Mouse (Mus musculus) forebrain, embryonic 13.5 days (tissue): Measurements from ENCODE around the gene Abhd16b. TPM values are rescaled to one million over a fixed set of nuclear protein-coding genes. Genes with fewer than 3 reads are reported as not detected.
A peak's percentile ranks its signal among the peaks of the same experiment; 100 is the strongest.

Experiments
- ATAC-seq: fragments of 200-750 bp; cut with Nextera tagmentation; 2 replicates; pipeline ENCODE4 v1.8.0; 2017
- H3K27ac ChIP-seq: fragments of 300-500 bp; sonication (generic); 2 replicates; pipeline ENCODE4 v1.5.1; 2015; ENCODE audit warnings: inconsistent platforms, mild to moderate bottlenecking, moderate library complexity
- H3K27me3 ChIP-seq: fragments of 300-500 bp; sonication (generic); 2 replicates; pipeline ENCODE4 v1.6.1; 2015; ENCODE audit warnings: mild to moderate bottlenecking, inconsistent platforms
- H3K36me3 ChIP-seq: fragments of 300-500 bp; sonication (generic); 2 replicates; pipeline ENCODE4 v1.6.1; 2015; ENCODE audit warnings: mild to moderate bottlenecking, inconsistent platforms; ENCODE audit not compliant: poor library complexity, severe bottlenecking
- H3K4me1 ChIP-seq: fragments of 300-500 bp; sonication (generic); 2 replicates; pipeline ENCODE4 v1.6.1; 2015; ENCODE audit warnings: inconsistent platforms
- H3K4me2 ChIP-seq: fragments of 300-500 bp; sonication (generic); 2 replicates; pipeline ENCODE4 v1.6.1; 2015; ENCODE audit warnings: inconsistent platforms, mild to moderate bottlenecking, moderate library complexity
- H3K4me3 ChIP-seq: fragments of 300-500 bp; sonication (generic); 2 replicates; pipeline ENCODE4 v1.5.1; 2015; ENCODE audit warnings: mild to moderate bottlenecking, inconsistent platforms
- H3K9ac ChIP-seq: fragments of 300-500 bp; sonication (generic); 2 replicates; pipeline ENCODE4 v1.6.1; 2015; ENCODE audit warnings: mild to moderate bottlenecking, inconsistent platforms
- H3K9me3 ChIP-seq: fragments of 300-500 bp; sonication (generic); replicated peaks from 2 replicates; pipeline ENCODE4 v1.6.1; 2016; ENCODE audit warnings: inconsistent platforms
- WGBS: fragments of 180-500 bp; shearing (Covaris S2); methylation state at CpG from one replicate; pipeline ENCODE4 v1.1.7; 2015; 5-methylcytosine and 5-hydroxymethylcytosine counted together
- polyA plus RNA-seq: library from polyadenylated mRNA; unstranded; fragments of >200 nt; fragmentation: Nextera tagmentation; extraction: Ambion mirVana; gene quantifications from 2 replicates; pipeline ENCODE4 v1.2.1, GENCODE M21; 2015

Abhd16b gene
- polyA plus RNA-seq, 1 experiment from 2014 or later = not detected

GRCm38 (mm10) chr2:181520118-181520935 is 27.3 kb downstream of the Abhd16b start, which contains the start of gene Dnajc5:
Dnajc5 (plus strand) TSS chr2:181520485.
- Histone ChIP-seq H3K27me3 (no peaks in the 10 kb centered on the region), H3K4me2 (peak within 1 kb of the TSS; percentile 72), H3K4me1 (peaks cover 37% of the 10 kb centered on the region), H3K9ac (peak within 1 kb of the TSS; percentile 96), H3K4me3 (peak within 1 kb of the TSS; percentile 92), H3K27ac (peak within 1 kb of the TSS; percentile 96), H3K9me3 (no peaks in the 10 kb centered on the region), H3K36me3 (peaks cover 30% of the 10 kb centered on the region)
- ATAC-seq = peak; percentile 98
- under 1% methylated on average over 71 of the region's 74 CpGs for WGBS

GRCm38 (mm10) chr2:181520936-181521227 is 27.9 kb downstream of the Abhd16b start:
- Histone ChIP-seq H3K9ac (peak overlapping the region; percentile 96), H3K4me2 (peak overlapping the region; percentile 72), H3K36me3 (peaks cover 26% of the 10 kb centered on the region), H3K9me3 (no peaks in the 10 kb centered on the region), H3K4me3 (peak overlapping the region; percentile 92), H3K4me1 (peaks cover 37% of the 10 kb centered on the region), H3K27me3 (no peaks in the 10 kb centered on the region), H3K27ac (peak overlapping the region; percentile 96)
- under 1% methylated on average over 17 of the region's 17 CpGs for WGBS
- ATAC-seq = no peak

DNA sequence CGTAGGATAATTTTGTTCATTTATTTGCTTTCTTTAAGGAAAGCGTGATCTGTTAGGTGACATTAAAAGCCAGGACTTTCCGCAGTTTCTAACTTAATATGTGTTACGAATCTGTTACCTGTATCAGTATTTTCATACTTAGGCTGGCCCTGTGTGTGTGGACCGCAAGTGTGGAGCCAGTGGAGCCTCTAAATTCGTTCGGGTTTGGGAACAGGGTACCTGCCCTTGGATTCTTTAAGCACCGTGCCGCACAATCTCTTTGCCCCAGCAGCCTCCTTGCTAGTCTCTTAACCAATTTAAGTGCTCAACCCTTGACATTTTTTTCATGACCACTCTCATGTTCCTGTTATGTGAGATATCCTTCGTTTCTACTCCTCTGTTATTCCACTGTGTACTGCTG is 28.5 kb downstream of the Abhd16b start:
- Histone ChIP-seq H3K9ac (peak overlapping the region; percentile 96), H3K27me3 (no peaks in the 10 kb centered on the region), H3K4me3 (peak overlapping the region; percentile 92), H3K36me3 (peaks cover 20% of the 10 kb centered on the region), H3K4me2 (peak overlapping the region; percentile 72), H3K27ac (no peak overlapping the region), H3K4me1 (peaks cover 37% of the 10 kb centered on the region), H3K9me3 (no peaks in the 10 kb centered on the region)
- no peak for ATAC-seq
- WGBS = 63% methylated on average over 10 of the region's 10 CpGs

- Histone ChIP-seq H3K27ac (no peak overlapping the region), H3K27me3 (no peaks in the 10 kb centered on the region), H3K4me1 (peaks cover 37% of the 10 kb centered on the region), H3K4me2 (no peak overlapping the region), H3K4me3 (no peak overlapping the region), H3K9ac (no peak overlapping the region), H3K36me3 (peaks cover 9% of the 10 kb centered on the region; the same call in 1 of the 2 replicates), H3K9me3 (no peaks in the 10 kb centered on the region)
- 73% methylated on average over 5 of the region's 5 CpGs for WGBS
- no peak for ATAC-seq
These were observed 29.8 kb downstream of the Abhd16b start for GRCm38 (mm10) chr2:181522811-181523210.

GRCm38 (mm10) chr2:181525526-181525925 is 32.5 kb downstream of the Abhd16b start:
- no peaks in the 10 kb centered on the region for H3K27me3 ChIP-seq
- 93% methylated on average over 5 of the region's 5 CpGs for WGBS
- no peak overlapping the region for H3K27ac ChIP-seq
- H3K4me2 ChIP-seq = no peak overlapping the region
- H3K4me1 ChIP-seq = peaks cover 25% of the 10 kb centered on the region
- no peak overlapping the region for H3K9ac ChIP-seq
- peaks cover 16% of the 10 kb centered on the region for H3K36me3 ChIP-seq
- ATAC-seq = no peak
- H3K4me3 ChIP-seq = no peak overlapping the region
- no peaks in the 10 kb centered on the region for H3K9me3 ChIP-seq

DNA sequence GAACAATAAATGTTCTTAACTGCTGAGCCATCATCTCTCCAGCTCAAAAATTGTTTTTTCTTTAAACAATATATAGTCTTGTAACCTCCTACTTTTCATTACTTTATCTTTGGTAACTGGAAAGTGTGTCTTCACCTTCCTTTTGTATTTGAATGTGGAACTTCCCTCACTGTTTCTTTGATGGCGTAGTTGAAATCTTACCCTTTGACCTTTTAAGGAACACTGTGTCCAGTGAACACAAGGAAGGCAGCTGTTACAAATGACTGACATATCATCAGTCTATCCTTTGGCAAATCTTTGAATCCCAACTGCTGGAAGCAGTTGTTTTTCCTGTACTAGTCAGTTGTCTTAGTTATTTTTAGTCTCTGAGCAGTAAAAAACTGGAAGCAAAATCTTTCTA is 36.1 kb downstream of the Abhd16b start:
- Histone ChIP-seq H3K4me3 (no peak overlapping the region), H3K9ac (no peak overlapping the region), H3K36me3 (peaks cover 32% of the 10 kb centered on the region), H3K4me2 (no peak overlapping the region), H3K27me3 (no peaks in the 10 kb centered on the region), H3K9me3 (no peaks in the 10 kb centered on the region), H3K4me1 (0 out of 2 replicates have a peak, but pooled peaks cover 11% of the 10 kb centered on the region), H3K27ac (no peak overlapping the region)
- 88% methylated on average over 1 of the region's 1 CpGs for WGBS
- ATAC-seq = no peak

DNA sequence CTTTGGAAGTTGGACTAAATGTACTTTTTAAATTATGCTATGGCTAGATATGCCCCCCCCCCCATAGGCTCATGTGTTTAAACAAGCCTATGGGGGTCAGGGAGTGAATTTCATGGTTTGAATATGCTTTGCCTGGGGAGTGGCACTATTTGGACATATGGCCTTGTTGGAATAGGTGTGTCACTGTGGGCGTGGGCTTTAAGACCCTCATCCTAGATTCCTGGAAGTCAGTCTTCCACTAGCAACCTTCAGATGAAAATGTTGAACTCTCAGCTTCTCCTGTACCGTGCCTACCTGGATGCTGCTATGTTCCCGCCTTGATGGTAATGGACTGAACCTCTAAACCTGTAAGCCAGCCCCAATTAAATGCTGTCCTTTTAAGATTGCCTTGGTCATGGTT is 39.6 kb downstream of the Abhd16b start:
- ATAC-seq = no peak
- Histone ChIP-seq H3K9ac (no peak overlapping the region), H3K27ac (no peak overlapping the region), H3K36me3 (peaks cover 32% of the 10 kb centered on the region), H3K9me3 (no peaks in the 10 kb centered on the region), H3K27me3 (no peaks in the 10 kb centered on the region), H3K4me1 (peaks cover 7% of the 10 kb centered on the region), H3K4me3 (no peak overlapping the region), H3K4me2 (no peak overlapping the region)
- WGBS = 97% methylated on average over 3 of the region's 3 CpGs

GRCm38 (mm10) chr2:181536410-181536809 is 43.4 kb downstream of the Abhd16b start:
- H3K4me3 ChIP-seq = no peak overlapping the region
- no peak overlapping the region for H3K9ac ChIP-seq
- no peaks in the 10 kb centered on the region for H3K27me3 ChIP-seq
- peaks cover 10% of the 10 kb centered on the region; the same call in 1 of the 2 replicates for H3K36me3 ChIP-seq
- 90% methylated on average over 2 of the region's 2 CpGs for WGBS
- H3K4me1 ChIP-seq = peaks cover 12% of the 10 kb centered on the region
- H3K9me3 ChIP-seq = no peaks in the 10 kb centered on the region
- H3K27ac ChIP-seq = no peak overlapping the region
- ATAC-seq = no peak
- H3K4me2 ChIP-seq = no peak overlapping the region

GRCm38 (mm10) chr2:181537444-181538047 is 44.5 kb downstream of the Abhd16b start:
- H3K4me2 ChIP-seq = no peak overlapping the region
- no peaks in the 10 kb centered on the region for H3K36me3 ChIP-seq
- peaks cover 12% of the 10 kb centered on the region for H3K4me1 ChIP-seq
- ATAC-seq = peak; percentile 88
- WGBS = 82% methylated on average over 2 of the region's 2 CpGs
- no peaks in the 10 kb centered on the region for H3K27me3 ChIP-seq
- no peaks in the 10 kb centered on the region for H3K9me3 ChIP-seq
- H3K27ac ChIP-seq = peak overlapping the region; percentile 78
- H3K9ac ChIP-seq = no peak overlapping the region
- H3K4me3 ChIP-seq = no peak overlapping the region

DNA sequence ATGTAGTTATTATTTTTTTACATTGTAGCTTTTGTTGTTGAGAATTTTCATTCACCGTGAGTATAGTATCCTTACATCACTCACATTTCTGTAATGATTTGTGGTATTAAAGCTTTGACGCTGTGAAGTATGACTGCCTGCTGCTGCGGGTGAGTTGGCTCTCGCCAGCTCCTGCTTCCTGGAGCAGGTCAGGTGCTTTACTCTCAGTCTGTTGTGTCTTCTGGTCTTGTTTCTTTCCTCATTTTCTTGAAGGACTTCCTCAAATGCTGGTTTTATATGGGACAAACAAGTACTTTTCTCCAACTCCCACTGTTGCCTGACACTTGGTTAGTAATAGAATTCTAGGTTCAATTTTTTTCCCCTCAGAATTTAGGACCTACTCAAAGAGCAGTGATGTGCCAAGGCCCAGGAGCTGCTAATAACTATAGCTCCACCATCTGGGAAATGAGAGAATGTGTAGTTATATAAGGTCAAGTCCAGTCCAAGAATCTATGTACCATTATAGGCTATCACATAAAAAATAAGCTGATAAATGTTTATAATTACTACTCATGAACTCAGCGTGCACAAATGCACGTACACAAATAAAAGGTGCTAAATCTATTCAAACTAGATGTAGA is 48.9 kb downstream of the Abhd16b start:
- Histone ChIP-seq H3K27me3 (no peaks in the 10 kb centered on the region), H3K4me2 (no peak overlapping the region), H3K9ac (no peak overlapping the region), H3K4me3 (no peak overlapping the region), H3K27ac (no peak overlapping the region), H3K9me3 (no peaks in the 10 kb centered on the region), H3K36me3 (peaks cover 9% of the 10 kb centered on the region), H3K4me1 (peaks cover 7% of the 10 kb centered on the region)
- WGBS = 94% methylated on average over 6 of the region's 6 CpGs
- ATAC-seq = no peak
